Mouse (Mus musculus) erythroid progenitor cell, adult 5-6 weeks (primary cell): ENCODE data around the gene Mfsd5. TPM values are rescaled to one million over a fixed set of nuclear protein-coding genes. Genes with fewer than 3 reads are reported as not detected.

Experiments
- total RNA-seq, 2 experiments: library from RNA; stranded (forward) in 1 of 2; stranded (reverse) in 1 of 2; fragments of 150-400 nt in 1 of 2; fragments of 186-747, 209-891 nt in 1 of 2; gene quantifications; 2 replicates each; pipeline versions ENCODE4 v1.2.3 to v1.2.4; 2015 to 2017; ENCODE audit warnings: low replicate concordance in 2 of 2

The Mfsd5 gene
- total RNA-seq, 2 experiments from 2014 or later: 5.1 to 8.8 TPM

Other genes with a start within 250 kb of the Mfsd5 start
- gene Eif4b, start 205.7 kb upstream of the Mfsd5 start, total RNA-seq (2015; ENCODE audit: low replicate concordance): 34.2 and 49.9 TPM in 2 replicates
- 89.8 and 92.8 TPM in 2 replicates for gene Eif4b, start 205.7 kb upstream of the Mfsd5 start, total RNA-seq (2017; ENCODE audit: low replicate concordance)
- 0.36 TPM in 1 of 2 replicates, not detected in the other for gene Tns2, start 179.0 kb upstream of the Mfsd5 start, total RNA-seq (2015; ENCODE audit: low replicate concordance)
- gene Tns2, start 179.0 kb upstream of the Mfsd5 start, total RNA-seq (2017; ENCODE audit: low replicate concordance): not detected in 2 replicates
- gene Spryd3, start 143.2 kb upstream of the Mfsd5 start, total RNA-seq (2015; ENCODE audit: low replicate concordance): 2.5 and 5.4 TPM in 2 replicates
- 2.3 and 16.0 TPM in 2 replicates for gene Spryd3, start 143.2 kb upstream of the Mfsd5 start, total RNA-seq (2017; ENCODE audit: low replicate concordance)
- not detected in 2 replicates for gene Igfbp6, start 135.1 kb upstream of the Mfsd5 start, total RNA-seq (2015; ENCODE audit: low replicate concordance)
- gene Igfbp6, start 135.1 kb upstream of the Mfsd5 start, total RNA-seq (2017; ENCODE audit: low replicate concordance): not detected in 2 replicates
- 1.1 and 5.0 TPM in 2 replicates for gene Soat2, start 128.9 kb upstream of the Mfsd5 start, total RNA-seq (2015; ENCODE audit: low replicate concordance)
- 1.0 and 1.7 TPM in 2 replicates for gene Soat2, start 128.9 kb upstream of the Mfsd5 start, total RNA-seq (2017; ENCODE audit: low replicate concordance)
- gene Zfp740, start 76.2 kb upstream of the Mfsd5 start, total RNA-seq (2015; ENCODE audit: low replicate concordance): 25.2 and 33.5 TPM in 2 replicates
- 30.5 and 52.6 TPM in 2 replicates for gene Zfp740, start 76.2 kb upstream of the Mfsd5 start, total RNA-seq (2017; ENCODE audit: low replicate concordance)
- 8.3 and 23.9 TPM in 2 replicates for gene Csad, start 74.7 kb upstream of the Mfsd5 start, total RNA-seq (2015; ENCODE audit: low replicate concordance)
- 6.3 and 27.2 TPM in 2 replicates for gene Csad, start 74.7 kb upstream of the Mfsd5 start, total RNA-seq (2017; ENCODE audit: low replicate concordance)
- 26.0 and 32.1 TPM in 2 replicates for gene Itgb7, start 47.5 kb upstream of the Mfsd5 start, total RNA-seq (2015; ENCODE audit: low replicate concordance)
- 21.8 and 32.8 TPM in 2 replicates for gene Itgb7, start 47.5 kb upstream of the Mfsd5 start, total RNA-seq (2017; ENCODE audit: low replicate concordance)
- gene Rarg, start 21.9 kb upstream of the Mfsd5 start, total RNA-seq (2015; ENCODE audit: low replicate concordance): 4.6 and 9.4 TPM in 2 replicates
- 2.6 and 3.6 TPM in 2 replicates for gene Rarg, start 21.9 kb upstream of the Mfsd5 start, total RNA-seq (2017; ENCODE audit: low replicate concordance)
- not detected in 2 replicates for gene Gm9918, start 8.9 kb upstream of the Mfsd5 start, total RNA-seq (2015; ENCODE audit: low replicate concordance)
- gene Gm9918, start 8.9 kb upstream of the Mfsd5 start, total RNA-seq (2017; ENCODE audit: low replicate concordance): not detected in 2 replicates
- gene Espl1, start 16.8 kb downstream of the Mfsd5 start, total RNA-seq (2015; ENCODE audit: low replicate concordance): 145 and 158 TPM in 2 replicates
- 127 and 176 TPM in 2 replicates for gene Espl1, start 16.8 kb downstream of the Mfsd5 start, total RNA-seq (2017; ENCODE audit: low replicate concordance)
- 121 and 130 TPM in 2 replicates for gene Pfdn5, start 46.7 kb downstream of the Mfsd5 start, total RNA-seq (2015; ENCODE audit: low replicate concordance)
- 68.3 and 116 TPM in 2 replicates for gene Pfdn5, start 46.7 kb downstream of the Mfsd5 start, total RNA-seq (2017; ENCODE audit: low replicate concordance)
- gene Myg1, start 52.3 kb downstream of the Mfsd5 start, total RNA-seq (2015; ENCODE audit: low replicate concordance): 27.8 and 39.0 TPM in 2 replicates
- 16.2 and 29.7 TPM in 2 replicates for gene Myg1, start 52.3 kb downstream of the Mfsd5 start, total RNA-seq (2017; ENCODE audit: low replicate concordance)
- 41.9 and 51.5 TPM in 2 replicates for gene Aaas, start 71.3 kb downstream of the Mfsd5 start, total RNA-seq (2015; ENCODE audit: low replicate concordance)
- gene Aaas, start 71.3 kb downstream of the Mfsd5 start, total RNA-seq (2017; ENCODE audit: low replicate concordance): 18.2 and 49.8 TPM in 2 replicates
- not detected in 2 replicates for gene Sp7, start 87.7 kb downstream of the Mfsd5 start, total RNA-seq (2015; ENCODE audit: low replicate concordance)
- not detected in 2 replicates for gene Sp7, start 87.7 kb downstream of the Mfsd5 start, total RNA-seq (2017; ENCODE audit: low replicate concordance)
- 80.5 and 94.1 TPM in 2 replicates for gene Sp1, start 126.7 kb downstream of the Mfsd5 start, total RNA-seq (2015; ENCODE audit: low replicate concordance)
- 70.4 and 79.1 TPM in 2 replicates for gene Sp1, start 126.7 kb downstream of the Mfsd5 start, total RNA-seq (2017; ENCODE audit: low replicate concordance)
- not detected in 2 replicates for gene Amhr2, start 165.9 kb downstream of the Mfsd5 start, total RNA-seq (2015; ENCODE audit: low replicate concordance)
- 3.6 TPM in 1 of 2 replicates, not detected in the other for gene Amhr2, start 165.9 kb downstream of the Mfsd5 start, total RNA-seq (2017; ENCODE audit: low replicate concordance)
- gene Prr13, start 179.6 kb downstream of the Mfsd5 start, total RNA-seq (2015; ENCODE audit: low replicate concordance): 45.4 and 56.6 TPM in 2 replicates
- 18.6 and 49.4 TPM in 2 replicates for gene Prr13, start 179.6 kb downstream of the Mfsd5 start, total RNA-seq (2017; ENCODE audit: low replicate concordance)
- gene Pcbp2, start 191.1 kb downstream of the Mfsd5 start, total RNA-seq (2015; ENCODE audit: low replicate concordance): 405 and 484 TPM in 2 replicates
- 185 and 238 TPM in 2 replicates for gene Pcbp2, start 191.1 kb downstream of the Mfsd5 start, total RNA-seq (2017; ENCODE audit: low replicate concordance)
- gene Gm10337, start 224.3 kb downstream of the Mfsd5 start, total RNA-seq (2015; ENCODE audit: low replicate concordance): not detected in 2 replicates
- not detected in 2 replicates for gene Gm10337, start 224.3 kb downstream of the Mfsd5 start, total RNA-seq (2017; ENCODE audit: low replicate concordance)
- 0.72 TPM in 1 of 2 replicates, not detected in the other for gene Map3k12, start 237.6 kb downstream of the Mfsd5 start, total RNA-seq (2015; ENCODE audit: low replicate concordance)
- 2.6 TPM in 1 of 2 replicates, not detected in the other for gene Map3k12, start 237.6 kb downstream of the Mfsd5 start, total RNA-seq (2017; ENCODE audit: low replicate concordance)
- 11.5 and 19.7 TPM in 2 replicates for gene Tarbp2, start 238.7 kb downstream of the Mfsd5 start, total RNA-seq (2015; ENCODE audit: low replicate concordance)
- 11.9 and 20.4 TPM in 2 replicates for gene Tarbp2, start 238.7 kb downstream of the Mfsd5 start, total RNA-seq (2017; ENCODE audit: low replicate concordance)
- gene Npff, start 245.5 kb downstream of the Mfsd5 start, total RNA-seq (2015; ENCODE audit: low replicate concordance): 9.2 and 12.6 TPM in 2 replicates
- gene Npff, start 245.5 kb downstream of the Mfsd5 start, total RNA-seq (2017; ENCODE audit: low replicate concordance): 3.3 TPM in 1 of 2 replicates, not detected in the other